Mouse (Mus musculus) hindbrain, embryonic 15.5 days (tissue): ENCODE results near the gene Slc12a7. TPM values are rescaled to one million over a fixed set of nuclear protein-coding genes. Genes with fewer than 3 reads are reported as not detected.
"Not testable (repeated sequence)": the region's sequence is repeated elsewhere in the genome, so short reads cannot be mapped to it uniquely, and the experiment has no call there.

Experiments
- ATAC-seq: fragments of 200-750 bp; cut with Nextera tagmentation; 2 replicates; pipeline ENCODE4 v1.8.0; 2017; ENCODE audit warnings: low read depth, moderate number of reproducible peaks, moderate TSS enrichment; ENCODE audit not compliant: low FRiP score
- H3K27ac ChIP-seq: fragments of 300-500 bp; sonication (generic); replicated peaks from 2 replicates; pipeline ENCODE4 v1.5.1; 2015; ENCODE audit warnings: mild to moderate bottlenecking, inconsistent platforms
- H3K27me3 ChIP-seq: fragments of 300-500 bp; sonication (generic); 2 replicates; pipeline ENCODE4 v1.6.1; 2015; ENCODE audit warnings: control low read depth, inconsistent platforms
- H3K36me3 ChIP-seq: fragments of 300-500 bp; sonication (generic); 2 replicates; pipeline ENCODE4 v1.6.1; 2015; ENCODE audit warnings: control low read depth, inconsistent platforms
- H3K4me1 ChIP-seq: fragments of 300-500 bp; sonication (generic); replicated peaks from 2 replicates; pipeline ENCODE4 v1.6.1; 2015; ENCODE audit warnings: control low read depth, inconsistent platforms
- H3K4me2 ChIP-seq: fragments of 300-500 bp; sonication (generic); 2 replicates; pipeline ENCODE4 v1.6.1; 2015; ENCODE audit warnings: moderate library complexity, mild to moderate bottlenecking, inconsistent platforms
- H3K4me3 ChIP-seq: fragments of 300-500 bp; sonication (generic); 2 replicates; pipeline ENCODE4 v1.5.1; 2015; ENCODE audit warnings: mild to moderate bottlenecking, inconsistent platforms
- H3K9ac ChIP-seq: fragments of 300-500 bp; sonication (generic); 2 replicates; pipeline ENCODE4 v1.6.1; 2015; ENCODE audit warnings: inconsistent platforms
- H3K9me3 ChIP-seq: fragments of 300-500 bp; sonication (generic); 2 replicates; pipeline ENCODE4 v1.6.1; 2016; ENCODE audit warnings: control low read depth, inconsistent platforms
- WGBS: fragments of 180-500 bp; shearing (Covaris S2); methylation state at CpG from one replicate; pipeline ENCODE4 v1.1.7; 2015; 5-methylcytosine and 5-hydroxymethylcytosine counted together
- polyA plus RNA-seq: library from polyadenylated mRNA; unstranded; fragments of >200 nt; fragmentation: Nextera tagmentation; extraction: Ambion mirVana; gene quantifications from 2 replicates; pipeline ENCODE4 v1.2.1, GENCODE M21; 2015

Slc12a7 gene
- polyA plus RNA-seq, 1 experiment from 2014 or later, result 10.1 TPM

DNA sequence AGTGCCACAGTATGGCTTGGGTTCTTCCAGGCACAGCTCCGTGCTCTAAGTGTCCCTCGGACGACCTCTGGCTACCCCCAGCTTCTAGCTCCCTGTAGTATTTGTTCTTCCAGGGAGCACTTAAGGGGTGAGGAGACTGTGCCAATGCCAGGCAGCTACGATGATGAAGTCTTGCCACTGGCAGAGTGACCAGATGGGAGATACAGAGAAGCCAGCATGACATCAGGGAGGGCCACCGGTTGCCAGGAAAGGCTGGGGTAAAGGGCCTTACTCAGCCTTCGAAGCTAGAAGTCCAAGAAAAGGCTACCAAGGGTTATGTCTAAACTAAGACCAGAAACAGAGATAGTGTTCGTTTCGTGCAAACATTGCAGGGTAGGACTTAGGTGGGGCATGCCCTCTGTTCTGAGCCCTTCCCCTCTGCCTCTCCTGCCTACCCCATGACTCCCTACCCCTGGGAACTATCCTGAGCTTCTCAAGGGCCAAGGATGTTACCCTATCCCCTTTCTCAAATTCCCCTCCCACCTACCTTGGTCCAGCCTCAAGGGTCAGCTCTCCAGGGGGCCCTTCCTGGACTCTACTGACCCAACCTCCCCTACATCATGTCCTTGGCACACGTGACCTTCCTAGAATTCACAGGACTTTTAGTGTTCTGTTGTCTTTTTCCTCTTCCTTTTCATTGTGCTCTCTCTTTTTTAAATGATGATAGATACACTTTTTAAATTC lies 31.6 kb upstream of the Slc12a7 start:
- ATAC-seq, result no peak
- no peak overlapping the region for H3K9ac ChIP-seq
- H3K27me3 ChIP-seq, result no peaks in the 10 kb centered on the region
- no peak overlapping the region for H3K4me2 ChIP-seq
- no peaks in the 10 kb centered on the region for H3K9me3 ChIP-seq
- WGBS, result 80% methylated on average over 9 of the region's 9 CpGs
- H3K36me3 ChIP-seq, result no peaks in the 10 kb centered on the region
- H3K4me3 ChIP-seq, result no peak overlapping the region
- H3K27ac ChIP-seq, result no peak overlapping the region
- no peaks in the 10 kb centered on the region; the same call in 1 of the 2 replicates for H3K4me1 ChIP-seq

DNA sequence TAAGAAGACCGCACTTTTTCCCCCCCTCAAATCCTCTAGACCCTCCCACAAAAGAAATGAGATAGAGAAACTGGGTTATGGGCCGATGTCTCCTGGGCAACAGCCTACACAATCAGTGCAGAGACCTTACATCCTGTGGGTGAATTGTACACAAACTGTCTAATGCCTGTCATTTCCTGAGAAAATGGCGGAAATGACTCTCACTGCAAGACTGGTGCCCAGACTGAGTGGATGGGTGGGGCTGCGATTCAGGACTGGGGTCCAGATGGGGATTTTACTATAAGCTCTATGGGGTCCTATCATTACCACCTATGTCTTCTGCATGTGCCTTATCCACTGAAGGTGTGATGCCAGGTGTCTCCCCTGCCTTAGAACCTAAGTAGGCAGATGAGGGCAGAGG lies 30.1 kb upstream of the Slc12a7 start:
- 92% methylated on average over 4 of the region's 4 CpGs for WGBS
- Histone ChIP-seq H3K27me3 (no peaks in the 10 kb centered on the region), H3K4me2 (no peak overlapping the region)

GRCm38 (mm10) chr13:73703486-73703885 lies 29.4 kb upstream of the Slc12a7 start:
- not testable (repeated sequence) for H3K4me1 ChIP-seq, H3K4me3 ChIP-seq, H3K9me3 ChIP-seq, H3K27me3 ChIP-seq, H3K9ac ChIP-seq, H3K27ac ChIP-seq, H3K36me3 ChIP-seq, ATAC-seq, H3K4me2 ChIP-seq
- WGBS, result 93% methylated on average over 4 of the region's 4 CpGs

More for the DNA sequence above, 30.1 kb upstream of the Slc12a7 start:
- Histone ChIP-seq H3K4me1 (no peaks in the 10 kb centered on the region; the same call in 1 of the 2 replicates), H3K36me3 (no peaks in the 10 kb centered on the region), H3K4me3 (no peak overlapping the region), H3K27ac (no peak overlapping the region), H3K9me3 (no peaks in the 10 kb centered on the region), H3K9ac (no peak overlapping the region)
- ATAC-seq, result no peak

DNA sequence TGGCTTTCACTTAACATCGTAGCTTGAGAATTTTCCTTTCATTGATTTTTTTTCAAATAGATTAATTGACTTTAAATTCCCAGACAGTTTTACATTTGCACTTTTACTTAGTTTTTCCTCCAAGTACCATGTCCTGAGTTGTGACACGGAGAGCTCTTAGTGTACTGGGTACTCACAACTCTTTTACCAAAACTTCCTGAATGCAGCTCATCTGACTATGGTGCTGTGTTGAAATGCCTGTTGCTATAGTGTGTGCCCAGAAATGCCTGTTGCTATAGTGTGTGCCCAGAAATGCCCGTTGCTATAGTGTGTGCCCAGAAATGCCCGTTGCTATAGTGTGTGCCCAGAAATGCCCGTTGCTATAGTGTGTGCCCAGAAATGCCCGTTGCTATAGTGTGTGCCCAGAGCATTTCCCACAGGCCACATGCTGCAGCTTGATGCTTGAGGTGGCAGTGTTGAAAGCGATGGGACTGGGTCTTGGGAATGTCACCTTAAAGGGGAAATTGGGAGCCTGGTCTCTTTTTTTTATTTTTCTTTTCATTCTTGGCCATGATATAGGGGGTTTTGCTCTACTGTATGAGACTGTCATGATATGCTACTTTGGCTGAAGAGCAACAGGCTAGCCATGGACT lies 28.1 kb upstream of the Slc12a7 start, which contains the start of gene Slc6a19:
Slc6a19 (minus strand) TSS at position 172 of the 632 bp plus-strand sequence.
- no peak for ATAC-seq
- H3K9me3 ChIP-seq, result no peaks in the 10 kb centered on the region
- H3K36me3 ChIP-seq, result no peaks in the 10 kb centered on the region
- 55% methylated on average over 7 of the region's 7 CpGs for WGBS
- H3K9ac ChIP-seq, result no peak within 1 kb of the TSS
- H3K4me2 ChIP-seq, result no peak within 1 kb of the TSS
- H3K27ac ChIP-seq, result no peak within 1 kb of the TSS
- H3K4me1 ChIP-seq, result no peaks in the 10 kb centered on the region; the same call in 1 of the 2 replicates
- H3K4me3 ChIP-seq, result no peak within 1 kb of the TSS
- H3K27me3 ChIP-seq, result no peaks in the 10 kb centered on the region

DNA sequence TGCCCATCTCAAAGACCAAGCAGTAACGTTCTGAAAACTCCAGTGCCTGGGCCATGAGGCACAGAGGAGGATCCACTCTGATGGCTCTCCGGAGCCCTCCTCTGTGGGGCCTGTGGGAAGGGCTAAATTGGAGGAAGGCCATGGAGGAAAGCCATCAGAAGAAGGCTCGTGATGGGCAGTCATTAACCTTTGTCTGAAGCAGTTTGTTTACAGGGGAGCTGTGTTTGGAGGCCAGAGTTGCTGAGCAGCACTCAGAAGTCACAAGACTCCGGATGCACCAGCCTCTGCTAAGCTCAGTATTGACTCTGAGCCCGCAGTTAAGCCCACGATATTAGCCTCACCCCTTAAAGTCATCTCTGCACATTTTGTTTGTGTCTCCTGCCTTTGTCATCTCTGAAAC lies 23.4 kb upstream of the Slc12a7 start:
- no peaks in the 10 kb centered on the region for H3K9me3 ChIP-seq
- H3K4me2 ChIP-seq, result no peak overlapping the region
- no peaks in the 10 kb centered on the region; the same call in 1 of the 2 replicates for H3K4me1 ChIP-seq
- no peaks in the 10 kb centered on the region for H3K27me3 ChIP-seq
- ATAC-seq, result no peak
- no peak overlapping the region for H3K4me3 ChIP-seq
- H3K27ac ChIP-seq, result no peak overlapping the region
- H3K36me3 ChIP-seq, result no peaks in the 10 kb centered on the region
- WGBS, result 74% methylated on average over 6 of the region's 6 CpGs
- H3K9ac ChIP-seq, result no peak overlapping the region

DNA sequence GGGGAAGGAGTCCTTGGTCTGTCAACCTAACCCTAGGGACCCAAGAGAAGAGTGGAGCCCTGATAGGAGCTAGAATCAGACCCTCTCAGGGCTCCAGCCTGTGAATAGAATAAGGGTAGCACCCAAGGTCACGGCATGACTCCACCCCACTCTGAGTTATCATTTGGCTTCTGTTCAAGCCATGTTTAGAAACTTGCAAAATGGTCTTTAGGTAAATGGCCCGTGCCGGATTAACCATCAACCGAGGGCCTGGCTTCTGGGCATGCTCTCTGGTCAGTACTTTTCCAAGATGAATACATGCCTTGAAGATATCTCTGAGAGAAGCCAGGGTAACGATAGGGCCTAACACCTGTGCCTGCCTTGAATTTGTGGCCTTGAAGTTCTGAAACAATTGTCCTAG lies 21.7 kb upstream of the Slc12a7 start:
- H3K27ac ChIP-seq, result no peak overlapping the region
- no peaks in the 10 kb centered on the region for H3K36me3 ChIP-seq
- no peak overlapping the region for H3K4me2 ChIP-seq
- H3K27me3 ChIP-seq, result no peaks in the 10 kb centered on the region
- no peak overlapping the region for H3K4me3 ChIP-seq
- no peak overlapping the region for H3K9ac ChIP-seq
- H3K4me1 ChIP-seq, result no peaks in the 10 kb centered on the region
- no peak for ATAC-seq
- 93% methylated on average over 5 of the region's 5 CpGs for WGBS
- H3K9me3 ChIP-seq, result no peaks in the 10 kb centered on the region

- Histone ChIP-seq H3K9me3 (no peaks in the 10 kb centered on the region), H3K4me3 (no peak overlapping the region), H3K4me2 (no peak overlapping the region), H3K27me3 (no peaks in the 10 kb centered on the region), H3K36me3 (no peaks in the 10 kb centered on the region), H3K27ac (no peak overlapping the region), H3K9ac (no peak overlapping the region), H3K4me1 (no peaks in the 10 kb centered on the region)
- 91% methylated on average over 5 of the region's 5 CpGs for WGBS
- no peak for ATAC-seq
Observed at GRCm38 (mm10) chr13:73711803-73712202, 21.1 kb upstream of the Slc12a7 start.

GRCm38 (mm10) chr13:73712228-73712627 lies 20.7 kb upstream of the Slc12a7 start:
- Histone ChIP-seq H3K27ac (no peak overlapping the region), H3K4me2 (no peak overlapping the region), H3K27me3 (no peaks in the 10 kb centered on the region), H3K4me1 (no peaks in the 10 kb centered on the region), H3K9ac (no peak overlapping the region), H3K9me3 (no peaks in the 10 kb centered on the region), H3K36me3 (no peaks in the 10 kb centered on the region), H3K4me3 (no peak overlapping the region)
- WGBS, result 79% methylated on average over 3 of the region's 3 CpGs
- ATAC-seq, result no peak

DNA sequence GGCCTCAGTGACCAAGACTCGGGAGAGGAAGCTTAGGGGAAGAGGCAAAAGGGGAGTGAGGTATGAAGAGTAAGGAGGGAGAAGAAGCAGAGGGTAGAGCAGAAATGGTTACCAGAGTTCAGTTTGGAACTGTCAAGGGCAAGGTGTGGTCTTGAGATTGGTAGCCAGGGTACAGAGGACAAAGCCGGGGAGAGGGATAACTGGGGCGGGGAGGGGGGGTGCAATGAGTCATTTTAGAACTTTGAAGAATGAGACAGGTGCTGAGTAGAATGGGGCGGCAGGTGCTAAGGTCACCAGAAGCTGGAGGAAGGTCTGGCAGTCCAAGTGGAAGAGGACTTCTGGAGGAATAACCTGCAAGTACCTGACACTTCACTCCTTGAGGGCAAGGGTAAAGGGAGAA lies 19.7 kb upstream of the Slc12a7 start:
- ATAC-seq, result no peak
- Histone ChIP-seq H3K36me3 (no peaks in the 10 kb centered on the region), H3K27me3 (no peaks in the 10 kb centered on the region), H3K27ac (no peak overlapping the region), H3K4me3 (no peak overlapping the region), H3K4me2 (no peak overlapping the region), H3K9me3 (no peaks in the 10 kb centered on the region), H3K9ac (no peak overlapping the region), H3K4me1 (no peaks in the 10 kb centered on the region)
- WGBS, result 74% methylated on average over 4 of the region's 4 CpGs

DNA sequence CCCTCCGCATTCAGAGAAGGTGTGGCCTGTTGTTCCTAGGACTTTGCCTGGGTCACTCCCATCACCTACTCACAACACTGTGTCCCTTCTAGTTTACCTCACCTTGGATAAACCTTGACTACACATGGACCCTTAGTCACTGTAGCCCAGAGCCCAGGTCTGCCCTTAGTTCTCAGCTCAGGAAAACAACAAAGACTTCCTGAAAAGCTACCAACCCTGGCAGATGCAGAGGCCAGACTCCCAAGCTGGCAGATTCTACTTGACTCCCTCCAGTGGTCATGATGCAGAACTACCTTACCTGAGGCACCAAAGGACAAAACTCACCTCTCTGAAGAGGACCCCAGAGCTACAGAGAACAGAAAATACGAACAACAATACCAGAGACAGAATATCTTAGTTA lies 18.9 kb upstream of the Slc12a7 start:
- no peak for ATAC-seq
- Histone ChIP-seq H3K27ac (no peak overlapping the region), H3K4me2 (no peak overlapping the region)

DNA sequence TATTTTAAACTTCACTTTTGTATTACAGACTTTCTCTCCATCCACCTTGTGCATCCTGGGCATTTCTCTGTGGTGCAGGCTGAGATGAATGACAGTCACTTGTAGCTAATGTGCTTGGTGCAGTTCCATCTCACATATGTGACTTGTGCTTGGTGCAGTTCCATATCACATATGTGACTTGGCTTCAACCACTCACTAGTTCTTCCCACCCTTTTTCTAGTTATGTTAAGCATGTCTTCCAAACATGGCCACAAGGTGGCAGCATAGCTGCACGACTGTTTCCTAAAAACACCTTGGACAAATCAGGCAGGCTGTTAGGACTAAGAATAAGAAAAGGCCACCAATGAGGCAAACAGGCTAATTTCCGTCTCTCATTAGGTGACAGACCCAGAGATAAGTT lies 14.7 kb upstream of the Slc12a7 start:
- Histone ChIP-seq H3K27ac (no peak overlapping the region), H3K4me3 (no peak overlapping the region), H3K4me2 (no peak overlapping the region), H3K9ac (no peak overlapping the region), H3K36me3 (no peaks in the 10 kb centered on the region), H3K27me3 (no peaks in the 10 kb centered on the region), H3K9me3 (no peaks in the 10 kb centered on the region), H3K4me1 (no peaks in the 10 kb centered on the region)
- 0% methylated on average over 2 of the region's 2 CpGs for WGBS
- peak; percentile 73 for ATAC-seq

More for the DNA sequence above, 18.9 kb upstream of the Slc12a7 start:
- 68% methylated on average over 2 of the region's 2 CpGs for WGBS
- Histone ChIP-seq H3K27me3 (no peaks in the 10 kb centered on the region), H3K9me3 (no peaks in the 10 kb centered on the region), H3K36me3 (no peaks in the 10 kb centered on the region), H3K9ac (no peak overlapping the region), H3K4me3 (no peak overlapping the region), H3K4me1 (no peaks in the 10 kb centered on the region)

DNA sequence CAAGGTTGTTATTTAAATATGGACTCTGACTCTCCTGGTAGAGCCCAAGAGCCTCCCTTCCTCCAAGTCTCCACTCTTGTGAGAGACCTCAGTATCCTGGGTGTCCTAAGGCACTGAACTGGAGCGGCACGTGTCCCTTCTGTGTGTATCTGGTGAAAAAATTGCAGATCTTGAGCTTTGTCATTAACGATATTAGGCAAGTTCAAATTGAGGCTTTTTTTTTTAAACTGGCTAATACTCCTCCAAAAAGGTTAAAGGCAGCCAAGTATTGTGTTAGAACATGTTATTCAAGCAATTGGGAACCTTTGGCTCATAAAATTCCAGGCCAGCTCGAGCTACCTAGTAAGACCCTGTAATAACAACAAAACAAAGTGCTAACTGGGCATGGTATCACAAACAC lies 12.7 kb upstream of the Slc12a7 start:
- Histone ChIP-seq H3K4me1 (no peaks in the 10 kb centered on the region), H3K27ac (no peak overlapping the region), H3K9ac (no peak overlapping the region), H3K9me3 (no peaks in the 10 kb centered on the region), H3K27me3 (no peaks in the 10 kb centered on the region), H3K4me3 (no peak overlapping the region), H3K4me2 (no peak overlapping the region), H3K36me3 (no peaks in the 10 kb centered on the region)
- 88% methylated on average over 4 of the region's 4 CpGs for WGBS
- no peak for ATAC-seq
